Mouse (Mus musculus) testis, adult 2 months (tissue): ENCODE results near the gene U2surp.

Experiments
- CTCF ChIP-seq: fragments of 200-500 bp; IDR thresholded peaks from 2 replicates; pipeline ENCODE4 v1.5.1; 2012; ENCODE audit warnings: low read depth, mild to moderate bottlenecking, inconsistent platforms, low read length, moderate library complexity; ENCODE audit not compliant: control insufficient read depth, insufficient read depth, insufficient replicate concordance
- POLR2A ChIP-seq: fragments of 200-500 bp; IDR thresholded peaks from 2 replicates; pipeline ENCODE4 v1.6.1; 2012; ENCODE audit warnings: low read depth, mild to moderate bottlenecking, inconsistent platforms, low read length, moderate library complexity; ENCODE audit not compliant: control insufficient read depth

DNA sequence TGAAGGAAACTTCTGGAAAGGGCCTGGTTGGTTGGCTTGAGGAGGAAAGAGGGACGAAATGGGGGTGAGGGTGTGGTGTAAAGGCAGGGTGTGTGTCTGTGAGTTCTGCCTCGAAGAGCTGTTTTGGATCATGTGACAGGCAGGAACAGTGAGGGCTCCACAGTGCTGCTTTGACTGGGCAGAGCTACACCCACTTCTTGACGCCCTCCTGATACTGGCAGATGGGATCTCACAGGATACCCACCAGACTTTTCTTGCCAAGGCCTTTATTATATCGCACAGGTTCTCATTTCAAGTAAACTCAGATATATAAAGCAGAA is 75.5 kb downstream of the U2surp start:
- TF ChIP-seq POLR2A (no peak), CTCF (no peak)
